Mouse (Mus musculus) urinary bladder, adult 2 months (tissue): ENCODE results near the gene Dnah9. TPM values are rescaled to one million over a fixed set of nuclear protein-coding genes. Genes with fewer than 3 reads are reported as not detected.

ENCODE experiments used
- DNase-seq: peaks from one replicate; pipeline ENCODE4 v3.0.0; 2022; ENCODE audit warnings: low spot score
- polyA plus RNA-seq: library from polyadenylated mRNA; depleted of rRNA; stranded (reverse); fragments of >200 nt; gene quantifications from 2 replicates; pipeline ENCODE4 v1.2.3, GENCODE M21; 2012

Dnah9 gene
- polyA plus RNA-seq, 1 experiment = 0.17 TPM

GRCm38 (mm10) chr11:65927962-65928361, 240.4 kb downstream of the Dnah9 start:
- DNase-seq = no peak

- DNase-seq = no peak
These were observed 249.7 kb downstream of the Dnah9 start for GRCm38 (mm10) chr11:65918480-65919236.

DNA sequence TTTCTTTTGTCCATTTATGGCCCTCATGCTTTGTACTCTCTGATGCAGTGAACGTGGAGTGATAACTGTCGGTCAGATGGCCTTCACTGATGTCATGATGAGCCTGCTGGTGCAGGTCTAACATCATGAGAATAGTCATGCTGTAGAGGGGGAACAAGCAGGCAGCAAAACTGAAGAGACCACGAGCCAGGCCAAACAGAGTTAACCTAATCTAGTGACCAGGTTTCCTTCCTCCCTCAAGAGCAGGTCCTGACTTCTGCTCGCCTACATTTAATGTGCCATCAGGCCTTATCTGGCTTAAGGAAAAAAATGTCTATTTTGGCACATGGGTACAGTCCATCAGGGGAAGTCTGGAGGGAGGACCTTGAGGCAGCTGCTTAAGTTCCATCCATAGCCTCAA, 259.2 kb downstream of the Dnah9 start:
- DNase-seq = no peak

DNA sequence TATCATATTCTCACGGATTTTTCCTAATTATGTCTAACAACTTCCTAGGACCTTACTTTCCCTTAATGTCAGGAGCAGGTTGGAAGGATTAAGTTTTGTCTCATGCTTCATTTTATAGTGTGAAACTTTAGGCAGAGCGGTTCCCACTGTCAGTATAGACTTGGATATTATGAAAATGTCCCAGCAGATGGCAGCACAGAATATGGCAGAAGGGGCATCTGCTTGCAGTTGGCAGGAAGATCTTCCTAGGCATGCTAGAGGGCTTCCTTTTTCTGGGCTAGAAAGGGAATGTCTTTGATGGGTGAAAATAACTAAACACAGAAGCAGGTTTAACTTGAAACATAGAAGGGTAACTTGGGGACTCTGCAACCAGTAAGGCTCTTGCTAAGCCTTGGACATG, 262.9 kb downstream of the Dnah9 start:
- DNase-seq = no peak

DNA sequence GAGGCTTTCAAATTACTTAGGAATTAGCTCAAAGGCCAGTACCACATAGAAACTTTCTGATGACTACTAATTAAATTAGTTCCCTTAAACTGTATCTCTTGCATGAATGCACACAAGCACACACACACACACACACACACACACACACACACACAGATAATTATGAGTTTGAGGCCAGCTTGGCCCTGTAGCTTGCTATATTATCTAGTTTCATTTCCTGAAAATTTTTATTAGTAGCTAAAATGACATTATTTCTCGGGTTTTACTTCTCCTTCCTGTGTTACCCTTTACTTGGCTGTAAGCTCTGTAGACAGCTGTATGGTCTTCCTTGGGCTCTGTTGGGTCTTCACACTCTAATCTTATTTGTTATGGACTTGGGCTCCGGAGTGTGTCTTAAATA, 264.4 kb downstream of the Dnah9 start:
- no peak for DNase-seq

DNA sequence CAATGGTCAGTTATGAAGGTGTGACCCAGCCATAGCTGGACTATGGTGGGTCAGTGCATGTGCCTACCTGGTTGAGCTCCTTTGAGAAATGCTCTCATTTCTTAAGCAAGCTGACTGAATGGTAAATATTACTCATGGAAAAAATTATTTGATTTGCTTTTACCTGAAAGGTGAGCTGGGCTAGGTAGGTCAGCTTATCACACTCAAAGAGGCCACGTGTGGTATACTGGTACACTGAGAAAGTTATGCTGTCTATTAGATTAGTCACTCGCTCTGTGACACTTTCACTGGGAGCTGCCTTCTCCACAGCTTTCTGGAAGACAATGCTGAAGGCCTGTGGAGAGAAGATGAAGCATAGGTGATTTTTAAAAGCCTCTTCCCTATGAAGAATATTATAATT, 286.9 kb downstream of the Dnah9 start:
- DNase-seq = no peak

- no peak for DNase-seq
These were observed 291.1 kb downstream of the Dnah9 start for GRCm38 (mm10) chr11:65877146-65877775.

- no peak for DNase-seq
These were observed 306.9 kb downstream of the Dnah9 start for GRCm38 (mm10) chr11:65861476-65861875.

GRCm38 (mm10) chr11:65852066-65852465, 316.3 kb downstream of the Dnah9 start:
- DNase-seq = no peak

- DNase-seq = no peak
These were observed 321.9 kb downstream of the Dnah9 start for GRCm38 (mm10) chr11:65846446-65846845.

DNA sequence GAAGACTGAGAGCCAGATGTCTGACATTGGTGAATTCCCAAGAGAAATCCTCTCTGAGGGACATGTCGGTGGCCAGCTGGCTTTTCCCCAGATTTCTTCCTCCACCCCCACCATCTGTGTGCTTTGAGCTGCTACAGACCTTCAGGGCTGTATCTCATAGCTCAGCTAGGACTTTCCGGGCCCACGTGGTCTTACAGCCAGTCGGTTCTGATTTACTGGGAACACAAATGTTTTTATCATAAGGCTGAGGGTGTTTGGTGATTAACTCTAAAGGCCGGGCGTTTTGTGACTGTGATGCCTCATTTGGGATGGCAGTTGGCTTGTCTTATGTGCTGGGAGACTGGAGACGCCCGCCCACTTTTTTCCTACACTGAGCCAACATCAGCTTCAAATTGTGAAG, 329.4 kb downstream of the Dnah9 start:
- no peak for DNase-seq

- no peak for DNase-seq
These were observed 343.8 kb downstream of the Dnah9 start for GRCm38 (mm10) chr11:65824556-65824955.

GRCm38 (mm10) chr11:65820877-65821276, 347.5 kb downstream of the Dnah9 start:
- DNase-seq = peak; percentile 34

GRCm38 (mm10) chr11:65820280-65820679, 348.1 kb downstream of the Dnah9 start:
- no peak for DNase-seq

GRCm38 (mm10) chr11:65818193-65818592, 350.2 kb downstream of the Dnah9 start:
- DNase-seq = no peak

DNA sequence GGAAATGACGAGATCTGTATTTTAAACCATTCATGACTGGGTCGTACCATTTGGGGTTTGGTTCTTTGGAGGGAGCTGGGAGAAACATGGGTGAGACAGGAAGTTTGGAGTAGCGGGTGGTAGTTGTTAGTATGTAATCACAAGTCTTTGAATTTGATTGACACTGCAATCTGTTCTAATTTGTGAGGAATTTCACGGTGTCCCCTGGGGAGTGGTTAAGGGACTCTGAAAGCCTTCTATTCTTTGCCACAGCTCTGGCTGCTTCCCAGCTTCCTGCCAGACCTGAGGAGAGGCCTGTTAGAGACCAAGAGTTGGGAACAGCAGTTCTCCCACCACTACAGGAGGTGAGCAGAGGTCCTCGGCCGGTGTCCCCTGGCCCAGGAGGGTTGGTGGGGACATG, 352.1 kb downstream of the Dnah9 start:
- no peak for DNase-seq

DNA sequence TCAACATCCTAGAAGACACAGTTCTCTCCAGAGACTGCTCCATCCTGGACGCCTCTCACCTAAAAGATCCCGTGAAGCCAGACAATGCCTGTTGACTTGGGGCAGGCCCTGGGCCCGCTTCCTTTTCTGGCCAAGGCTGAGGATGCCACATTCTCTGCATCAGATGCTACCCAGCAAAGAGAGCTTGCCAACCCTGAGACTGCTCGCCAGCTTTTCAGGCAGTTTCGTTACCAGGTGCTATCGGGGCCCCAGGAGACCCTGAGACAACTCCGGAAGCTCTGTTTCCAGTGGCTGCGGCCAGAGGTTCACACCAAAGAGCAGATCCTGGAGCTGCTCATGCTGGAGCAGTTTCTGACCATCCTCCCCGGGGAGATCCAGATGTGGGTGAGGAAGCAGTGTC, 354.0 kb downstream of the Dnah9 start:
- DNase-seq = no peak

GRCm38 (mm10) chr11:65812088-65812487, 356.3 kb downstream of the Dnah9 start:
- DNase-seq = no peak

GRCm38 (mm10) chr11:65807601-65808000, 360.8 kb downstream of the Dnah9 start:
- DNase-seq = no peak

DNA sequence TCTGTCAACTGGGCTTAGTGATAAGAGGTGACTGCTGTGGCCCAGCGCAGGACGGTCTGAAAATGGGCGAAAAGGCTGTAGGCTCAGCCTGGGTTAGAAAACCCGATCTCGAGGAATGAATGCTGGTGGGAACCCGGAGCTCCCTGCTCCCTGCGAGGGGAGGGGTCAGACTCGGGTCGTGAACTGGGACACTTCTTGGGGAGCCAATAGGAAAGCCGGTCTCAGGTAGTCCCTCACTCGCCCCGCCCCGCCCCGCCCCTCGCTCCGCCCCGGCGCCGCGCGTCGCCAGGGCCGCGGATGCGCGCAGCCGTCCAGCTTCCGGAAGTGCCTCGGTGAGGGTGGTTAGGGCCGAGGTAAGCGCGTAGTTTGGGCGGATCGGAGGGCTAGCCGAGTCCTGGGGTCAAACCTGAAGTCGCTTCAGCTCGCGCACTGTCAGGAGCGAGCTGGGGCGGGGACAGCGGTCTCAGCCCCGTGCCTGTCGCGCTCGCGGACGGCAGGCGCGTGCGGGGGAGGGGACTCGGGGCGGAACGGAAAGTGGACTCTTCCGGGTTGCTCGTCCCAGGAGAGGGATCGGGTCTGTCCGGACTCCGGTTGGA, 361.3 kb downstream of the Dnah9 start, which contains the start of gene Zkscan6:
Gene Zkscan6, plus strand, starts transcription at position 267 of the 596 bp plus-strand sequence.
- peak; percentile 74 for DNase-seq

- no peak for DNase-seq
These were observed 361.9 kb downstream of the Dnah9 start for GRCm38 (mm10) chr11:65806321-65806904.

- no peak for DNase-seq
These were observed 366.5 kb downstream of the Dnah9 start for GRCm38 (mm10) chr11:65801899-65802298.

DNA sequence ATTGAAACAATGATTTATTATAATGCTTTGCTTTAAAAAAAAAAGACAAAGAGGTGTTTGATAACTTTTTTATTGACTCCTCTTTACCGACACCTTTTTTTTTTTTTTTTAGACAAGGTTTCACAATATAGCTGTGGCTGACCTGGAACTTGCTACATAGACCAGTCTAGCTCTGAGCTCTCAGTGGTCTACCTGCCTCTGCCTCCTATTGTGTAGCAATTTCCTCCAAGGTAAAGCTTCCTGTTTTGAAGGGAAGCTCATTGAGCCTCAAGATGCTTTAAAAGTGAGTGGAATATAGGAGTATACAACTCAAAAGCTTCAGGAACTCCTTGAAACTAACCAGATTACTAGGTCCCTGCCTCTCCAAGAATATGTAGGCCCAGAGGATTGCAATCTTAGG, 372.5 kb downstream of the Dnah9 start:
- no peak for DNase-seq
